Mouse (Mus musculus): Measurements from ENCODE around the gene Ubash3a. TPM values are rescaled to one million over a fixed set of nuclear protein-coding genes. Genes with fewer than 3 reads are reported as not detected.

Ubash3a gene
- polyA plus RNA-seq, 1 experiment from 2014 or later, result 0.38 TPM

- Histone ChIP-seq H3K4me3 (no peak overlapping the region), H3K9me3 (peaks cover 1% of the 10 kb centered on the region; the same call in 1 of the 2 replicates), H3K4me2 (no peak overlapping the region), H3K9ac (no peak overlapping the region), H3K4me1 (replicated peaks) (peaks cover 5% of the 10 kb centered on the region), H3K36me3 (no peaks in the 10 kb centered on the region), H3K27me3 (no peaks in the 10 kb centered on the region), H3K27ac (no peak overlapping the region)
- 69% methylated on average over 8 of the region's 8 CpGs for WGBS
- no peak for ATAC-seq (ENCODE audit: low FRiP score)
These were observed 15.8 kb upstream of the Ubash3a start for GRCm38 (mm10) chr17:31191825-31192224.

GRCm38 (mm10) chr17:31192663-31193062 lies 15.0 kb upstream of the Ubash3a start:
- ATAC-seq (ENCODE audit: low FRiP score), result no peak
- WGBS, result 62% methylated on average over 2 of the region's 2 CpGs

DNA sequence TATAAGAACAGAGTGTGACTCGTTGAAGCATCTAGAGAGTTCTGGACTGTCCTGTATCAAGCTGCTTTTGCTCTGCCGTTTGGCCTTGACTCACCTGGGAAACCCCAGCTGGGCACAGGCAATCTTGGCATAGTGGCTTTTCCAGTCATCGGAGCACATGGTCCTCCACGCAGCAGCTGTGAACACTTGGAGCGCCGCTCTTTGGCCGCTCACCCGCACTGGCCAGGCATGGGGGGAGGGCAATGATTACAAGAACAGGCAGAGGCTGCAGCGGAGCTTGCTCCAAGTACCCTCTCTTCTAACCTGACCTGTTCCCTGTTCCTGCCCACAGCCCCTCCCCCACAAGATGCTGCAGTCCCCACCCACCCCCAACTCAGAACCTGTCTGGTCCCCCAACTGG lies 14.3 kb upstream of the Ubash3a start:
- Histone ChIP-seq H3K27ac (no peak overlapping the region), H3K9ac (no peak overlapping the region), H3K4me1 (replicated peaks) (peaks cover 5% of the 10 kb centered on the region), H3K36me3 (no peaks in the 10 kb centered on the region), H3K4me2 (no peak overlapping the region), H3K27me3 (no peaks in the 10 kb centered on the region), H3K9me3 (no peaks in the 10 kb centered on the region), H3K4me3 (no peak overlapping the region)
- 89% methylated on average over 9 of the region's 9 CpGs for WGBS
- ATAC-seq (ENCODE audit: low FRiP score), result no peak

More at GRCm38 (mm10) chr17:31192663-31193062, 15.0 kb upstream of the Ubash3a start:
- H3K4me1 ChIP-seq (replicated peaks), result peaks cover 5% of the 10 kb centered on the region
- no peaks in the 10 kb centered on the region for H3K9me3 ChIP-seq
- no peak overlapping the region for H3K9ac ChIP-seq
- H3K36me3 ChIP-seq, result no peaks in the 10 kb centered on the region
- H3K27ac ChIP-seq, result no peak overlapping the region
- H3K4me2 ChIP-seq, result no peak overlapping the region
- H3K27me3 ChIP-seq, result no peaks in the 10 kb centered on the region
- H3K4me3 ChIP-seq, result no peak overlapping the region

DNA sequence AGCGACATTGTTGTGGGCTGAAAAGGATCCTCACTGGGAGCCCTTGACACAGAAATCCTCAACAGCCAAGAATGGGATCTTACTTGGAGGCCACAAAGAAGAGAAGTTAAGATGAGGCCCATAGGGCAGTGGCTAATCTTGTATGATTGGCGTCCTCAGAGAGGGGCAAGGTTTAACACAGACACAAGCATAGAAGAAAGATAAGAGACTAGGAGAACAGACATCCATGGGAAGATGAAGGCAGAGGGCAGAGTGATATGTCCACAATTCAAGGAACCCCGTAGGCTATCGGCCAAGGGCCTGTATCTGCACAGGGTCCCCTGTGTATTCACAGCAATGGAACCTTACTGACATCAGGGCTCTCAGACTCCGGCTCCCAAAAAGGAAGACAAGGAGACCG lies 12.5 kb upstream of the Ubash3a start:
- no peak overlapping the region for H3K9ac ChIP-seq
- no peaks in the 10 kb centered on the region for H3K9me3 ChIP-seq
- no peak overlapping the region for H3K27ac ChIP-seq
- peaks cover 5% of the 10 kb centered on the region for H3K4me1 ChIP-seq (replicated peaks)
- H3K36me3 ChIP-seq, result no peaks in the 10 kb centered on the region
- no peak overlapping the region for H3K4me3 ChIP-seq
- no peak overlapping the region for H3K4me2 ChIP-seq
- WGBS, result 85% methylated on average over 6 of the region's 6 CpGs
- no peaks in the 10 kb centered on the region for H3K27me3 ChIP-seq
- no peak for ATAC-seq (ENCODE audit: low FRiP score)

- Histone ChIP-seq H3K9me3 (no peaks in the 10 kb centered on the region), H3K27me3 (no peaks in the 10 kb centered on the region), H3K9ac (no peak overlapping the region), H3K4me1 (replicated peaks) (peaks cover 5% of the 10 kb centered on the region), H3K27ac (no peak overlapping the region), H3K4me2 (no peak overlapping the region), H3K36me3 (no peaks in the 10 kb centered on the region), H3K4me3 (no peak overlapping the region)
- ATAC-seq (ENCODE audit: low FRiP score), result no peak
- WGBS, result 92% methylated on average over 7 of the region's 7 CpGs
These were observed 11.4 kb upstream of the Ubash3a start for GRCm38 (mm10) chr17:31196283-31196682.

DNA sequence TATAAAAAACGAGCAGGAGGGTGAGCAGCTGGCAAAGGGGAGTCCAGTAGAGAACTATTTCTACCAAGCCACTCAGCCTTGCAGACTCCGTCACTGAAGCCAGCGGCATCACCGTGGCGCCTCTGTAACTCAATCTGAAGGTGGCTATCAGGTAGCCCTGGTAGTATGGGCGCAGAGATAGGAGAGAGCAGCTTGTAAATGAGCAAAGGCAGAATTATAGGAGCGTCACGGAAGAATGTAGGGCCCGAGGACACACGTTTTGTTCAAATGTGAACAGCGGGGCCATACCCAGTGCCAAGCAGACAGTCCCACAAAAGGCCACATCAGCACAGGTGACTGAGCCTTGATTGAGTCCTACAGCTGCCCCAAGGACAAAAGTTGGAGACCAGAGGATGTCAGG lies 8.8 kb upstream of the Ubash3a start, which contains the start of gene Tmprss3:
TSS of gene Tmprss3 (minus strand) at position 101 of the 400 bp plus-strand sequence.
- Histone ChIP-seq H3K4me1 (replicated peaks) (no peaks in the 10 kb centered on the region), H3K4me3 (no peak within 1 kb of the TSS), H3K27me3 (no peaks in the 10 kb centered on the region), H3K4me2 (no peak within 1 kb of the TSS), H3K9me3 (no peaks in the 10 kb centered on the region), H3K27ac (no peak within 1 kb of the TSS), H3K9ac (no peak within 1 kb of the TSS), H3K36me3 (no peaks in the 10 kb centered on the region)
- ATAC-seq (ENCODE audit: low FRiP score), result no peak
- WGBS, result 85% methylated on average over 11 of the region's 11 CpGs

- Histone ChIP-seq H3K9ac (no peak overlapping the region), H3K36me3 (no peaks in the 10 kb centered on the region), H3K4me1 (replicated peaks) (no peaks in the 10 kb centered on the region), H3K4me2 (no peak overlapping the region), H3K4me3 (no peak overlapping the region), H3K27ac (no peak overlapping the region), H3K27me3 (no peaks in the 10 kb centered on the region), H3K9me3 (no peaks in the 10 kb centered on the region)
- 94% methylated on average over 8 of the region's 8 CpGs for WGBS
- ATAC-seq (ENCODE audit: low FRiP score), result no peak
These were observed 981 bp downstream of the Ubash3a start for GRCm38 (mm10) chr17:31208654-31209053.

DNA sequence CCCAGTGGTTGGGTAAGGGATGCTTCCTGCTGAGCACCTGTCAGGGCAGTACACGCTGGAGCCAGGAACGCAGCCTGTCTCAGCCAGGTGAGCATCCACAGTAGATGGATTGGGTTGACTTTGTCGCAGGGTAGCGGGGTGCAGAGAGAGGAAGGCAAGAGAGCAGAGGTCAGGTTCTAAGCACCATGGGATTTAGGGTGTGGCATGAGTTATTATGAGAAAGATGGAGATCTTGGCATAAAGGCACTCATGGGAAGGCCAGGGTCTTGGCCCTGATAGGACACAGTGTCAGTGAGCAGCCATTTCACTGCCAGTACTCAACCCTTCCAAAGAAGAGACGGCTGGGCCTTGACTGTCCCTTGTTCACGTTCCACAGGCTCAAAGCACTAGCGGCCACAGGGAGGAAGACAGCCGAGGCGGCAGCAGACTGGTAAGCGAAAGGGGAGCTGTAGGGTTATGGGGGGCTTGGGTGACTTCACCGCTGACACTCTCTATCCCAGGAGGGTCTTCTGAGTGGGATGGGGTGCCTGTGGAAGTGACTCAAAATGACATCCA lies 1.8 kb downstream of the Ubash3a start:
- Histone ChIP-seq H3K27ac (no peak overlapping the region), H3K36me3 (no peaks in the 10 kb centered on the region), H3K4me3 (no peak overlapping the region), H3K4me1 (replicated peaks) (no peaks in the 10 kb centered on the region), H3K4me2 (no peak overlapping the region), H3K9ac (no peak overlapping the region), H3K27me3 (no peaks in the 10 kb centered on the region), H3K9me3 (no peaks in the 10 kb centered on the region)
- WGBS, result 94% methylated on average over 11 of the region's 11 CpGs
- ATAC-seq (ENCODE audit: low FRiP score), result no peak

- Histone ChIP-seq H3K4me3 (no peak overlapping the region), H3K4me2 (no peak overlapping the region), H3K27me3 (no peaks in the 10 kb centered on the region), H3K27ac (no peak overlapping the region), H3K4me1 (replicated peaks) (no peaks in the 10 kb centered on the region), H3K36me3 (no peaks in the 10 kb centered on the region), H3K9me3 (no peaks in the 10 kb centered on the region), H3K9ac (no peak overlapping the region)
- WGBS, result 91% methylated on average over 7 of the region's 7 CpGs
- no peak for ATAC-seq (ENCODE audit: low FRiP score)
These were observed 2.6 kb downstream of the Ubash3a start for GRCm38 (mm10) chr17:31210299-31210698.

DNA sequence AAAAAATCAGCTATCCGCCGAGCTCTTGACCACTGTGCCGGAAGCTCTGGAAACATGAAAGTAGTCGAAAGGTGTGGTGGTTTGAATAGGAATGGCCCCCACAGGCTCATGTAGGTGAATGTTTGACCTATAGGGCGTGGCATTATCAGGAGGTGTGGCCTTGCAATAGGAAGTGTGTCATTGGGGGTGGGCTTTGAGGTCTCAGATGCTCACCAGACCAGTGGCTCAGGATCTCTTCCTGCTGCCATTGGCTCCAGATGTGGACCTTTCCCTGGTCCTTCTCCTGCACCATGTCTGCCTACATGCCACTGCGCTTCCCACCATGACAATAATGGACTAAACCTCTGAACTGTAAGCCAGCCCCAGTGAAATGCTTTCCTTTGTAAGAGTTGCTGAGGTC lies 4.2 kb downstream of the Ubash3a start:
- 91% methylated on average over 6 of the region's 6 CpGs for WGBS
- Histone ChIP-seq H3K27ac (no peak overlapping the region), H3K9me3 (no peaks in the 10 kb centered on the region), H3K27me3 (no peaks in the 10 kb centered on the region), H3K36me3 (no peaks in the 10 kb centered on the region), H3K4me1 (replicated peaks) (no peaks in the 10 kb centered on the region), H3K4me3 (no peak overlapping the region), H3K9ac (no peak overlapping the region), H3K4me2 (no peak overlapping the region)
- no peak for ATAC-seq (ENCODE audit: low FRiP score)

DNA sequence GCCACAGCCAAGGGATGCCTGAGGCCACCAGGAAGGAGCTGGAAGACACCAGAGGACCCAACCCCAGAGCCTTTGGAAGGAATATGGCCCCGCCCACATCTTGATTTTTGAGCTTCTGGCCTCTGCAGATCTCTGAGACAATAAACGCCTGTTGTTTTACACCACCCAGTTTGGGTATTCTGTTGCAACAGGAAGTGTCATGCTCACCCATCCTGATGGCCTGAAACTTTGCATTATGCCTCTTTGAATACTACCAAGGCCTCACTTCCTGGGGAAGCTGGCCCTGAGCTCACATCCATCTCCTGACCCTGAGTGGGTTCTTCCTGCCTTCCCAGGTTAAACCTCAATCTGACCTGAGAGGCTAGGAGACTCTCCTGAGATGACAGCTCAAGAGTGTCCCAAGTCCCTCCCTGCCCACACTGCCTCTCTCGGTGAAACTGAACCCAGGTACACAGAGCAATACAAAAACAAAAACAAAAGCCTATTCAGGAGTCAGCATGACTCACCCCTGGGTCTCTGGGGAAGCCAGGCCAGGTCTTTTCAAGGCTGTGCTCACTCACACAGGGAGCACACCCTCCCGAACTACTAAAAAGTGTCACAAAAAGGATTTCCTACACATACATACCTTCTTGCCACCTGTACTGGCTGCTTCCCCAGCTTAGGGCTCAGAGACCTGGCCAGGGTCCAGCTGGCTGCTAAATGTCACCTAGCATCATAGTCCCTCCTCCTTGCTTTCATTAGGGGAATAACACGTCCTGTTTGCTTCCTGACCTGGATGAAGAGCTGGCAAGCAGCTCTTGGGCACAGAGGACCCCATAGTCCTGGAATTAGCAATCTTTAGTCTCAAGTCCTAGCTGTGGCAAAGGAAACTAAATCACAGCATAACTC lies 8.6 kb downstream of the Ubash3a start:
- no peaks in the 10 kb centered on the region for H3K9me3 ChIP-seq
- ATAC-seq (ENCODE audit: low FRiP score), result no peak
- no peak overlapping the region for H3K9ac ChIP-seq
- no peaks in the 10 kb centered on the region for H3K27me3 ChIP-seq
- no peak overlapping the region for H3K4me2 ChIP-seq
- H3K4me1 ChIP-seq (replicated peaks), result no peaks in the 10 kb centered on the region
- WGBS, result 47% methylated on average over 5 of the region's 5 CpGs
- no peaks in the 10 kb centered on the region for H3K36me3 ChIP-seq
- no peak overlapping the region for H3K4me3 ChIP-seq
- H3K27ac ChIP-seq, result no peak overlapping the region

GRCm38 (mm10) chr17:31222810-31223310 lies 15.2 kb downstream of the Ubash3a start:
- 79% methylated on average over 4 of the region's 4 CpGs for WGBS
- ATAC-seq (ENCODE audit: low FRiP score), result no peak

More at GRCm38 (mm10) chr17:31222810-31223310, 15.2 kb downstream of the Ubash3a start:
- H3K9me3 ChIP-seq, result no peaks in the 10 kb centered on the region
- no peak overlapping the region for H3K4me3 ChIP-seq
- H3K27ac ChIP-seq, result no peak overlapping the region
- no peak overlapping the region for H3K4me2 ChIP-seq
- H3K36me3 ChIP-seq, result no peaks in the 10 kb centered on the region
- no peaks in the 10 kb centered on the region for H3K4me1 ChIP-seq (replicated peaks)
- no peaks in the 10 kb centered on the region for H3K27me3 ChIP-seq
- no peak overlapping the region for H3K9ac ChIP-seq

Measured in hindbrain, embryonic 13.5 days (tissue).